Mouse (Mus musculus) CH12.LX (cell line): ENCODE data around the gene Pilrb1. TPM values are rescaled to one million over a fixed set of nuclear protein-coding genes. Genes with fewer than 3 reads are reported as not detected.

Experiments used
- DNase-seq: peaks from one replicate; pipeline ENCODE4 v3.0.0-alpha.2; 2013; ENCODE audit errors: extremely low read depth
- H3K27ac ChIP-seq: 2 replicates; pipeline ENCODE4 v1.5.1; 2012; ENCODE audit warnings: low read depth, mild to moderate bottlenecking, control low read depth, moderate library complexity; ENCODE audit not compliant: insufficient read depth
- H3K27me3 ChIP-seq: replicated peaks from 2 replicates; pipeline ENCODE3; 2012; ENCODE audit warnings: inconsistent platforms
- H3K36me3 ChIP-seq, 2 experiments: replicated peaks in 1 of 2; 2 replicates each; pipeline versions ENCODE3 to v1.6.1; 2012; ENCODE audit warnings: inconsistent platforms in 1 of 2, low read length in 1 of 2, mild to moderate bottlenecking in 1 of 2, mixed read lengths in 1 of 2, moderate library complexity in 1 of 2; ENCODE audit not compliant: control insufficient read depth in 1 of 2, insufficient read depth in 1 of 2
- H3K4me1 ChIP-seq, 2 experiments: 2 replicates each; pipeline ENCODE4 v1.6.1; 2012; ENCODE audit warnings: inconsistent platforms in 1 of 2, moderate library complexity in 1 of 2; ENCODE audit not compliant: insufficient read depth in 2 of 2, control insufficient read depth in 1 of 2
- H3K4me2 ChIP-seq: 2 replicates; pipeline ENCODE4 v1.6.1; 2012; ENCODE audit warnings: low read depth, mild to moderate bottlenecking, control low read depth; ENCODE audit not compliant: poor library complexity, insufficient read depth, severe bottlenecking
- H3K4me3 ChIP-seq, 3 experiments: fragments of 150-350 bp in 1 of 3; sonication (generic) in 1 of 3; replicated peaks in 1 of 3; 2 replicates each; pipeline versions ENCODE3 to v1.5.1; 2011 to 2012; ENCODE audit warnings: low read depth in 2 of 3, low read length in 2 of 3, mild to moderate bottlenecking in 2 of 3, moderate library complexity in 2 of 3, control low read depth in 1 of 3, improper control_type of control experiment in 1 of 3, inconsistent platforms in 1 of 3, mixed read lengths in 1 of 3; ENCODE audit not compliant: poor library complexity in 1 of 3
- H3K79me2 ChIP-seq: replicated peaks from 2 replicates; pipeline ENCODE4 v1.6.1; 2012; ENCODE audit warnings: mild to moderate bottlenecking, moderate library complexity; ENCODE audit not compliant: control insufficient read depth, poor library complexity, insufficient read depth, severe bottlenecking; ENCODE audit errors: extremely low read depth
- H3K9ac ChIP-seq: 2 replicates; pipeline ENCODE4 v1.6.1; 2012; ENCODE audit warnings: low read depth, mild to moderate bottlenecking, control low read depth, moderate library complexity; ENCODE audit not compliant: insufficient read depth
- H3K9me3 ChIP-seq: replicated peaks from 2 replicates; pipeline ENCODE3; 2012; ENCODE audit warnings: low read length, inconsistent platforms, mixed read lengths
- E2F4 ChIP-seq: IDR thresholded peaks from 2 replicates; pipeline ENCODE4 v1.6.1; 2011; ENCODE audit warnings: low read depth, low read length, improper control_type of control experiment; ENCODE audit not compliant: insufficient replicate concordance
- ELF1 ChIP-seq: IDR thresholded peaks from 2 replicates; pipeline ENCODE4 v1.6.1; 2014; ENCODE audit warnings: low read depth, mild to moderate bottlenecking, inconsistent platforms, low read length, improper control_type of control experiment
- GABPA ChIP-seq: IDR thresholded peaks from 2 replicates; pipeline ENCODE4 v1.6.1; 2012; ENCODE audit warnings: low read depth, low read length, improper control_type of control experiment, inconsistent platforms; ENCODE audit not compliant: insufficient replicate concordance
- HCFC1 ChIP-seq: IDR thresholded peaks from 2 replicates; pipeline ENCODE4 v1.6.1; 2012; ENCODE audit warnings: low read depth, mild to moderate bottlenecking, inconsistent platforms, low read length, improper control_type of control experiment
- KAT2A ChIP-seq: IDR thresholded peaks from 2 replicates; pipeline ENCODE4 v1.6.1; 2012; ENCODE audit warnings: low read length, improper control_type of control experiment, inconsistent platforms; ENCODE audit not compliant: insufficient replicate concordance
- MAX ChIP-seq: IDR thresholded peaks from 2 replicates; pipeline ENCODE4 v1.6.1; 2011; ENCODE audit warnings: low read length, improper control_type of control experiment
- MEF2A ChIP-seq: IDR thresholded peaks from 2 replicates; pipeline ENCODE4 v1.6.1; 2014; ENCODE audit warnings: low read depth, mild to moderate bottlenecking, inconsistent platforms, low read length, improper control_type of control experiment, borderline replicate concordance
- MYC ChIP-seq: IDR thresholded peaks from 2 replicates; pipeline ENCODE4 v1.6.1; 2011; ENCODE audit warnings: low read depth, mild to moderate bottlenecking, improper control_type of control experiment, low read length
- NELFE ChIP-seq: IDR thresholded peaks from 2 replicates; pipeline ENCODE4 v1.6.1; 2011; ENCODE audit warnings: low read depth, low read length, improper control_type of control experiment
- NRF1 ChIP-seq: IDR thresholded peaks from 2 replicates; pipeline ENCODE4 v1.6.1; 2014; ENCODE audit warnings: low read depth, mild to moderate bottlenecking, inconsistent platforms, low read length, improper control_type of control experiment, moderate library complexity
- POLR2A ChIP-seq: IDR thresholded peaks from 2 replicates; pipeline ENCODE4 v1.6.1; 2011; ENCODE audit warnings: low read depth, mild to moderate bottlenecking, improper control_type of control experiment, low read length
- POLR2AphosphoS2 ChIP-seq: IDR thresholded peaks from 2 replicates; pipeline ENCODE4 v1.6.1; 2011; ENCODE audit warnings: low read depth, low read length, improper control_type of control experiment
- RAD21 ChIP-seq: IDR thresholded peaks from 2 replicates; pipeline ENCODE4 v1.6.1; 2011; ENCODE audit warnings: low read depth, mild to moderate bottlenecking, low read length, improper control_type of control experiment, moderate library complexity
- RCOR1 ChIP-seq: conservative IDR thresholded peaks from 2 replicates; pipeline ENCODE4 v1.6.1; 2012; ENCODE audit warnings: low read depth, mild to moderate bottlenecking, inconsistent platforms, low read length, improper control_type of control experiment
- SIN3A ChIP-seq: IDR thresholded peaks from 2 replicates; pipeline ENCODE4 v1.6.1; 2012; ENCODE audit warnings: low read length, improper control_type of control experiment, inconsistent platforms
- TBP ChIP-seq: conservative IDR thresholded peaks from 2 replicates; pipeline ENCODE4 v1.6.1; 2011; ENCODE audit warnings: low read depth, low read length, improper control_type of control experiment
- USF1 ChIP-seq: IDR thresholded peaks from 2 replicates; pipeline ENCODE4 v1.6.1; 2014; ENCODE audit warnings: low read depth, mild to moderate bottlenecking, inconsistent platforms, low read length, improper control_type of control experiment
- ZNF384 ChIP-seq: IDR thresholded peaks from 2 replicates; pipeline ENCODE4 v1.6.1; 2012; ENCODE audit warnings: low read depth, low read length, improper control_type of control experiment, inconsistent platforms
- dilution Hi-C: fragments of 300-500 bp; cut with MboI; formaldehyde crosslinking; loops from 2 replicates; pipeline ENCODE4 v1.14.3; 2020; ENCODE audit warnings: low sequenced_read_pairs; ENCODE audit not compliant: extremely low pct_unique_long_range_greater_than_20kb, extremely low pct_ligation_motif_present
- in situ Hi-C: fragments of 300-500 bp; cut with MboI; formaldehyde crosslinking; loops from 3 replicates; pipeline ENCODE4 v1.14.3; 2019; ENCODE audit warnings: low sequenced_read_pairs, low pct_ligation_motif_present, low pct_unique_long_range_greater_than_20kb, mixed read lengths
- polyA plus RNA-seq: library from polyadenylated mRNA; unstranded; fragments of >175 nt; gene quantifications from 2 replicates; pipeline ENCODE4 v1.2.1, GENCODE M21; 2012; ENCODE audit warnings: low read depth; ENCODE audit not compliant: insufficient read length
- total RNA-seq, 2 experiments: library from RNA; depleted of rRNA; stranded (reverse); fragments of 300-350 nt in 1 of 2; fragments of >200 nt in 1 of 2; gene quantifications; 2 replicates each; pipeline ENCODE4 v1.2.3; 2012 to 2014

The Pilrb1 gene
- total and polyA plus RNA-seq, 3 experiments = not detected

DNA sequence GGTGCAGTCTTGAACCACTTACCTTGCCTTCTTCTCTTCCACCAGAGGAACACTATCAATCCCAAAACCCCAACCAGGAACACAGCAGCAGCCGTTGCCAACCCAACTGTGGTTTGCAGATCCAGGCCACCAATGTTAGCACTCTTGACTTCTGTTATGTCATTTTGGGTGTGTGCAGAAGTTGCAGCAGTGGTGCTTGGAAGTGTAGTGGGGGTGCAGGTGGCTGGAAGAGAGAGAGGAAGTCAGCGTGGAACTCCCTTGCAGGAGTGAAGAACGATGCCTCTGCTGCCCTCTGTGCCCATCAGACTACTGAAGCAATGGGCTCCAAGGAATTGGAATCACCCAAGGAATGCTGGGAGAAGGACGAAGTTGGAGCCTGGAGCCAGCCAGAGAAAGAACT lies 26.8 kb downstream of the Pilrb1 start:
- Histone ChIP-seq H3K27me3 (no peaks in the 10 kb centered on the region), H3K4me2 (no peak overlapping the region), H3K9ac (no peak overlapping the region), H3K79me2 (no peaks in the 10 kb centered on the region), H3K4me1 (peaks cover 9 to 49% of the 10 kb centered on the region in 2 experiments; a peak in 3 of 4 replicates), H3K4me3 (no peak overlapping the region), H3K27ac (no peak overlapping the region), H3K36me3 (no peaks in the 10 kb centered on the region)
- in situ Hi-C loops = no loop called here
- no peak for TF ChIP-seq POLR2AphosphoS2
- no peak for TF ChIP-seq NELFE
- no peak for TF ChIP-seq POLR2A
- TF ChIP-seq MYC = no peak
- TF ChIP-seq RCOR1 = no peak
- no peak for TF ChIP-seq SIN3A
- TF ChIP-seq RAD21 = no peak
- TF ChIP-seq E2F4 = no peak
- no peak for TF ChIP-seq ZNF384
- no peak for TF ChIP-seq HCFC1
- no peak for TF ChIP-seq MEF2A
- no peak for TF ChIP-seq MAX
- TF ChIP-seq ELF1 = no peak
- no peak for TF ChIP-seq GABPA
- TF ChIP-seq, all 38 proteins: peak for 0
- no peaks in the 10 kb centered on the region for H3K9me3 ChIP-seq
- dilution Hi-C loops = no loop called here
- DNase-seq = no peak

DNA sequence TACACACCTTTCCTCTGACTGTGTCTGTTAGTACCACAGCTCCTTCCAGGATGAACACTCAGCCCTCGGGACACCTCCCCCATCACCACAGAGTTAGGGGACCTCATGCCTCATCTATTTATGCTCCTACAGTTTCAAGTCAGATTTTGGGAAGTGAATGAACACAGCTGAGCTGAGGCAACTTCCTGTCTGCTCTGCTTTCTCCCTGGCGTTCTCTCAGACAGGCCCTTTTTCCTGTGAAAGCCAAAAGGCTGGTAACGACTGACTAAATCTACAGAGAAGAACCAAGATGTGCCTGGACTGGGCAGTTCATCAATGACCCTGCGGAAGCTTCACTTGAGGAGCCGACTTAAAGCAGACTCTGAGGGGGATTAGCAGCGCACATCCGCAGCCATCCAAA lies 27.7 kb downstream of the Pilrb1 start:
- H3K4me2 ChIP-seq = no peak overlapping the region
- no peak overlapping the region for H3K27ac ChIP-seq
- H3K4me3 ChIP-seq = no peak overlapping the region

DNA sequence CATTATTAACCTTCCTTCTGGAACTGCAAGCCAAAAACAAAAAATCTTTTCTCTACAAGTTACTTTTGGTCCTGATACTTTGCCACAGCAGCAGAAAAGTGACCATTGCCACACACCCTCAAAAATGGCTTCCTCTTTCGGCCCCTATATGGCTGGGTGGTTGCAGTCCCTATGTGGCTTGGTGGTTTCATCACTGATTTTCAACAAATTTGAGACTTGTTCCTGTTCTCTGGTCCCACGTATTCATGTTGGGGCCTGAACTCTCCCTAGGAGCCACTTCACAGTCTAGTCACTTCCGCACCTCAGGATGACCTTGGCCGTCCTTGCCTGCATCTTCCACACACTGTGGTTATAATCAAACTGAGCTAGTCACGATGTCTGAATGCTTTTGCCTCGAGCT lies 29.2 kb downstream of the Pilrb1 start:
- in situ Hi-C loops = no loop called here
- no peak overlapping the region for H3K27ac ChIP-seq
- H3K4me3 ChIP-seq = no peak overlapping the region
- TF ChIP-seq KAT2A (no peak), NRF1 (no peak), TBP (no peak)
- no peaks in the 10 kb centered on the region for H3K9me3 ChIP-seq
- dilution Hi-C loops = no loop called here
- DNase-seq = no peak
- H3K79me2 ChIP-seq = no peaks in the 10 kb centered on the region
- no peaks in the 10 kb centered on the region for H3K36me3 ChIP-seq
- H3K9ac ChIP-seq = no peak overlapping the region
- no peaks in the 10 kb centered on the region for H3K27me3 ChIP-seq
- peaks cover 25 to 73% of the 10 kb centered on the region in 2 experiments for H3K4me1 ChIP-seq
- H3K4me2 ChIP-seq = no peak overlapping the region

More for the DNA sequence above, 27.7 kb downstream of the Pilrb1 start:
- H3K9ac ChIP-seq = no peak overlapping the region
- TF ChIP-seq USF1 = no peak
- H3K27me3 ChIP-seq = no peaks in the 10 kb centered on the region
- dilution Hi-C loops = no loop called here
- H3K4me1 ChIP-seq = peaks cover 15 to 57% of the 10 kb centered on the region in 2 experiments
- H3K36me3 ChIP-seq = no peaks in the 10 kb centered on the region
- in situ Hi-C loops = no loop called here
- DNase-seq = no peak
- no peaks in the 10 kb centered on the region for H3K9me3 ChIP-seq
- H3K79me2 ChIP-seq = no peaks in the 10 kb centered on the region
